Mouse (Mus musculus) brain, embryonic 14.5 days (tissue): ENCODE measurements at regions not wholly inside any gene's neighbourhood (a gene's known extent, or its start where the extent isn't known, plus 50 kb on each side); places are given as distances from the start of the nearest gene placed in this dataset.

Source experiments
- CTCF ChIP-seq: fragments of 200-500 bp; IDR thresholded peaks from 2 replicates; pipeline ENCODE4 v1.5.1; 2012; ENCODE audit warnings: inconsistent platforms, mild to moderate bottlenecking, moderate library complexity, borderline replicate concordance; ENCODE audit not compliant: insufficient read depth, insufficient read length; ENCODE audit errors: extremely low read depth
- POLR2A ChIP-seq: fragments of 200-500 bp; IDR thresholded peaks from 2 replicates; pipeline ENCODE4 v1.6.1; 2012; ENCODE audit warnings: mild to moderate bottlenecking, inconsistent platforms, borderline replicate concordance; ENCODE audit not compliant: poor library complexity, insufficient read depth, insufficient read length, severe bottlenecking; ENCODE audit errors: extremely low read depth

DNA sequence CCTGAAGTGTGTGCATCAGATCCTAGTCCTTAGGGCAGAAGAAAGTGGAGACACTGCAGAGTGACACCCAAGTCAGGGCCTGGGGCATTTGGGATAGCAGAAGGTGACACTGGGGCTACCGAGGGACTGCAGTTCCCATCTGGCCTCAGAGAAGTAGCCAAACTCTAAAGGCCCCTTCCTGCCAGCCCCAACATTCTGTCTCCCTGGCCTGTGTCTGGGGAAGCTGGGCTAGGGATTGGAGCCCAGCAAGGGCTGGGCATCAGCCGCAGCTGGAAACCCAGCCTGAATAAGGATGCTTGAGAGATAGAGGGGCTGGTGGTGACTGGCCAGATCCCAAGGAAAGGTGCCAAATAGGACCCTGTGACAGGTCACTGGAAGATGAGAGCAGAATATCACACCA is 177.2 kb downstream of the Ptpru start:
- TF ChIP-seq CTCF = no peak
- no peak for TF ChIP-seq POLR2A
